Mouse (Mus musculus) heart, postnatal 14 days (tissue): ENCODE results near the gene Ints6l. TPM values are rescaled to one million over a fixed set of nuclear protein-coding genes. Genes with fewer than 3 reads are reported as not detected.
"Not testable (repeated sequence)": the region's sequence is repeated elsewhere in the genome, so short reads cannot be mapped to it uniquely, and the experiment has no call there.

Experiments used
- DNase-seq, 2 experiments: peaks; one replicate each; pipeline ENCODE4 v3.0.0; 2021 to 2022
- intact Hi-C: fragments of 180-260 bp; cut with DNase I; formaldehyde crosslinking; loops from one replicate; pipeline ENCODE4 v1.15.1; 2025
- total RNA-seq, 2 experiments: library from RNA; stranded (reverse); gene quantifications; 2 replicates each; pipeline ENCODE4 v1.2.3; 2021

The Ints6l gene
- total RNA-seq, 2 experiments from 2014 or later, result 10.9 to 11.3 TPM

DNA sequence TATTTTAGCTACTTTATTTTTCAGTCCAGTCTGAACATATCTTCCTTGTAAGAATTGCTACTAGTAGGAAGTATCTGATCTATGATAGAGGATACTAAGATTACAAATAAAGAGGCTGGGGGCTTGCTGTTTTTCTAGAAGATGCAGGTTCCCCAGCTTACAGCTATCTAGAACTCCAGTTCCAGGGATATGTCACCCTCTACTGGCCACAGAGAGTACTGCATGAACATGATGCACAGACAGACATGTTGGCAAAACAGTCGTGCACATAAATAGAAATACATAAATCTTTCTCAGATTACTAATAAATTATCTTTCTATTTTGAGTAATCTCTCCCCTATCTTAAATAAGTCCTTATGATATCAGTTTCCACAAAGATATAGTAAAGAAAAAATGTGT, 35.1 kb downstream of the Ints6l start:
- intact Hi-C loops, result loop anchor here (1.0 to 2.0 kb wide), 2 partner anchors 35 to 62 kb away; partner anchors contain the start of gene Ints6l
- peak; percentile 70 to 87 for DNase-seq

- DNase-seq, result peak; percentile 10 to 16
- intact Hi-C loops, result no loop called here
Observed at GRCm38 (mm10) chrX:56497241-56497640, 42.6 kb downstream of the Ints6l start.

- intact Hi-C loops, DNase-seq: not testable (repeated sequence)
Observed at GRCm38 (mm10) chrX:56524442-56524841, 69.8 kb downstream of the Ints6l start, which contains the start of gene Gm10477. Gene Gm10477, plus strand, starts transcription at chrX:56524742.

GRCm38 (mm10) chrX:56531266-56531665, 76.6 kb downstream of the Ints6l start:
- DNase-seq, result peak; percentile 55 to 72

DNA sequence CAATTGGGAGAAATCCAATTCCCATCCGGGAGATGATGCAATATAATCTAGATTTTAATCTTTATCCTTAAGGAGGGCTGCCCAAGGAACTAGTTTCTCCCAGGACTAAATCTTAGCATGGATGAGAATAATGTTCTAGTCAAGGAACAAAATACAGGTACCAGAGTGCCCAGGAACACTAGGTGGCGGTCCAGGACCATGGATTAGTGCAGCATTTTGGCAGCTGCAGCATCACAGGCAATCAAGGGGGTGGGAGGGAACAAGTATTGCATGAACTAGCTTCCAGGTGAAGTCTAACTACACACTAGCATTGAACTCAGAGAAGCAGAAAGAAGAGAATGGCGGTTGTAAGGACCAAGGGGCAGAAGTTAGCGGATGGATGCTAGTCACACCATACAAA, 82.5 kb downstream of the Ints6l start:
- intact Hi-C loops, result loop anchor here (10.0 kb wide), 1 partner anchor 298 kb away; no protein-coding TSS in a partner anchor
- DNase-seq, result peak; percentile 11 to 17

More at GRCm38 (mm10) chrX:56531266-56531665, 76.6 kb downstream of the Ints6l start:
- intact Hi-C loops, result loop anchor here (5.0 to 10.0 kb wide), 2 partner anchors 66 to 304 kb away; partner anchors contain the start of gene Mmgt1

GRCm38 (mm10) chrX:56549506-56549905, 94.8 kb downstream of the Ints6l start, which contains the start of gene Gm648:
Gene Gm648, minus strand, starts transcription at chrX:56549606.
- intact Hi-C loops, result no loop called here
- no peak for DNase-seq

DNA sequence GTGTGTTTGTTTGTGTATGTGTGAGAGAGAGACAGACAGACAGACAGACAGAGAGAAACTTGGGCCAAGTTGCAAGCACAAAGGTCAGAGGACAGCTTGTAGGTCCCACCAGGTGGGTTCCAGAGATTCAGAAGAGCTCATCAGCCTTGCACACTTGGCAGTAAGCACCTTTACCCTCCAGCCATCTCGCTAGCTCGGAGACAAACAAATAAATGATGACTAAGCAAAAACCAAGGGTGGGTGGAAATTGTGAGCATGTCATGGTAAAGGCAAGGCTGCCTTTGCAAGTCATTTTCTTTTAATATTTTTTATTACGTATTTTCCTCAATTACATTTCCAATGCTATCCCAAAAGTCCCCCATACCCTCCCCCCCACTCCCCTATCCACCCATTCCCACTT, 98.9 kb downstream of the Ints6l start:
- intact Hi-C loops, result no loop called here
- DNase-seq, result no peak

Other genes starting within 250 kb of the Ints6l start
- gene Gm773, start 242.0 kb upstream of the Ints6l start, total RNA-seq, result not detected
- gene Zfp449, start 108.5 kb upstream of the Ints6l start, total RNA-seq, result 1 to 10 TPM; 4.1 to 4.9 TPM
- under 1 TPM; 0.15 to 0.22 TPM for gene Smim10l2a, start 80.3 kb upstream of the Ints6l start, total RNA-seq
- 1 to 10 TPM in 1 of 2 experiments, under 1 TPM in 1; 0.98 to 1.4 TPM for gene Gm2174, start 6.9 kb upstream of the Ints6l start, total RNA-seq
- gene Gm10477, start 69.9 kb downstream of the Ints6l start, total RNA-seq, result not detected
- gene Gm648, start 94.7 kb downstream of the Ints6l start, total RNA-seq, result not detected
- 10 to 100 TPM; 26.3 to 28.6 TPM for gene Mmgt1, start 143.2 kb downstream of the Ints6l start, total RNA-seq
- 10 to 100 TPM; 18.2 to 20.3 TPM for gene Slc9a6, start 154.9 kb downstream of the Ints6l start, total RNA-seq